Mouse (Mus musculus): ENCODE measurements around the gene Tmem164. TPM values are rescaled to one million over a fixed set of nuclear protein-coding genes. Genes with fewer than 3 reads are reported as not detected.

Gene Tmem164
- total and polyA plus RNA-seq, 3 experiments: 14.3 to 27.2 (median 16.3) TPM

DNA sequence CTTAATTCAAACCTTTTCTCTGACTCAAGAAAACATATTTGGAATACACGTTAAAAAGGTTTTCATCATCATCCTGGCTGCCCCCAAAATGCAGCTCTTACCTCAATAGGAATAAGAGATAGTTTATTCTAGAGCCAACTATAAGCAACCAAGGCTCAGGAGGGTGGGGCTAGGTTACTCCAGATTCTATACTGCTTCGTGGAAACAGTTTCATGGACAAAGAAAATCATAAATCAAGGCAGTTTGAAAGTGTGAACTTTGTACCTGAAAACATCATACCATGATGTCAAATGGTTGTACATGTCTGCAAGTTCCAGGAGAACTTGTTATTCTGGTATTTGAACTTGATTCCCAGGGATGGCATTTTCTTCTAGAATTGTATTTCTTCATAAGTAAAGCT is 48.3 kb downstream of the Tmem164 start:
- no peaks in the 10 kb centered on the region for H3K36me3 ChIP-seq (ENCODE audit: control insufficient read depth, insufficient read depth, low read length)
- H3K9ac ChIP-seq (ENCODE audit: low read depth, low read length): no peak overlapping the region
- intact Hi-C loops (cut with DNase I): no loop called here
- H3K79me2 ChIP-seq (replicated peaks; ENCODE audit: control insufficient read depth, insufficient read depth, low read length): no peaks in the 10 kb centered on the region
- H3K4me1 ChIP-seq (ENCODE audit: control insufficient read depth, insufficient read depth, low read length): no peaks in the 10 kb centered on the region
- no peak for DNase-seq
- no peak for TF ChIP-seq EP300 (IDR thresholded peaks at IDR 0.05; ENCODE audit: insufficient read depth, low read depth, low read length)
- H3K27me3 ChIP-seq (ENCODE audit: control insufficient read depth, insufficient read depth, low read length): no peaks in the 10 kb centered on the region
- WGBS: 62% methylated on average over 2 of the region's 2 CpGs
- H3K27ac ChIP-seq: no peak overlapping the region
- H3K4me3 ChIP-seq: no peak overlapping the region

DNA sequence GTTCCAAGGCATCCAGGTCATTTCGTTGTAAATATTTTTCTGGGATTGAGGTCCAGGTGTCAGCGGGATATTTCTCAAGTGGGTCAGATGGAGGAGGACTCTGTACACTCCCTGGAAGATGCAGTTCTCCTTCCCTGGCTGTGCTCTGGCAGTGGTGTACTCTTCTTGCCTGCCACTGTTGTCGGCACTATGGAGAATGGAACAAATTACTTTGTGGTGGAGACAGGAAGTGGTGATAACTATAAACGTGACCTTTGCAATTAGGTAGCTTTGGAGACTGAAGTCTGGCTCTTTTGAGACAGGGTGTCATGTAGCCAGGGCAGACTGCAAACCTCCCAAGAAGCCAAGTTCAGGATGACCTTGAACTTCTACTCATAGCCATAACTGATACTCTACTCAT is 55.9 kb downstream of the Tmem164 start:
- no peaks in the 10 kb centered on the region for H3K79me2 ChIP-seq (replicated peaks; ENCODE audit: control insufficient read depth, insufficient read depth, low read length)
- intact Hi-C loops (cut with DNase I): no loop called here

GRCm38 (mm10) chrX:142737719-142738118 is 56.5 kb downstream of the Tmem164 start:
- H3K9ac ChIP-seq (ENCODE audit: low read depth, low read length): no peak overlapping the region
- intact Hi-C loops (cut with DNase I): no loop called here
- TF ChIP-seq POLR2A (IDR thresholded peaks at IDR 0.05; ENCODE audit: insufficient read depth, low read depth, low read length): no peak
- TF ChIP-seq EP300 (IDR thresholded peaks at IDR 0.05; ENCODE audit: insufficient read depth, low read depth, low read length): no peak
- no peak for TF ChIP-seq CTCF (IDR thresholded peaks at IDR 0.05)
- no peaks in the 10 kb centered on the region for H3K36me3 ChIP-seq (ENCODE audit: control insufficient read depth, insufficient read depth, low read length)
- no peak overlapping the region for H3K27ac ChIP-seq
- H3K79me2 ChIP-seq (replicated peaks; ENCODE audit: control insufficient read depth, insufficient read depth, low read length): no peaks in the 10 kb centered on the region
- WGBS: 44% methylated on average over 6 of the region's 6 CpGs
- H3K4me1 ChIP-seq (ENCODE audit: control insufficient read depth, insufficient read depth, low read length): peaks cover 1% of the 10 kb centered on the region
- no peak overlapping the region for H3K4me3 ChIP-seq
- DNase-seq: peak; percentile 31 to 46
- H3K27me3 ChIP-seq (ENCODE audit: control insufficient read depth, insufficient read depth, low read length): no peaks in the 10 kb centered on the region

More for the DNA sequence above, 55.9 kb downstream of the Tmem164 start:
- Histone ChIP-seq H3K27ac (no peak overlapping the region), H3K4me1 (ENCODE audit: control insufficient read depth, insufficient read depth, low read length) (peaks cover 1% of the 10 kb centered on the region), H3K36me3 (ENCODE audit: control insufficient read depth, insufficient read depth, low read length) (no peaks in the 10 kb centered on the region), H3K9ac (ENCODE audit: low read depth, low read length) (no peak overlapping the region), H3K27me3 (ENCODE audit: control insufficient read depth, insufficient read depth, low read length) (no peaks in the 10 kb centered on the region), H3K4me3 (no peak overlapping the region)
- TF ChIP-seq CTCF (IDR thresholded peaks at IDR 0.05): no peak
- no peak for TF ChIP-seq EP300 (IDR thresholded peaks at IDR 0.05; ENCODE audit: insufficient read depth, low read depth, low read length)
- TF ChIP-seq POLR2A (IDR thresholded peaks at IDR 0.05; ENCODE audit: insufficient read depth, low read depth, low read length): no peak
- DNase-seq: no peak
- 45% methylated on average over 4 of the region's 4 CpGs for WGBS

DNA sequence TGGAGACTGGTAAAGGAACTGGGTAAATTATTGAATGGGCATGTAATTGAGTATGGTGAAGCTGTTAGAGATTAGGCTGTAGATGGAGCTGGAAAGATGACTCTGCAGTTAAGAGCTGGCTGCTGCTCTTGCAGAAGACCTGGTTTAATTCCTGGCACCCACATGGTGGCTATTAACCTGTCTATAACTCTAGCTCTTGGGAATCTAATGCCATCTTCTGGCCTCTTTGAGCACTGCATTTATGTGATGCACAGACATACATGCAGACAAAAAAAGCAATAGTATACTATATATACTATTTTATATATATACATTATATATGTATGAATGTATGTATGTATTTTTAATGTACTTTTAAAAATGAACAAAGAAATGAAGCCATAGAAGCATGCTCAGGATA is 66.2 kb downstream of the Tmem164 start:
- no peaks in the 10 kb centered on the region for H3K79me2 ChIP-seq (replicated peaks; ENCODE audit: control insufficient read depth, insufficient read depth, low read length)
- intact Hi-C loops (cut with DNase I): no loop called here
- H3K4me1 ChIP-seq (ENCODE audit: control insufficient read depth, insufficient read depth, low read length): no peaks in the 10 kb centered on the region
- no peak for DNase-seq
- no peak overlapping the region for H3K27ac ChIP-seq
- no peak overlapping the region for H3K4me3 ChIP-seq
- no peak overlapping the region for H3K9ac ChIP-seq (ENCODE audit: low read depth, low read length)
- TF ChIP-seq CTCF (IDR thresholded peaks at IDR 0.05): peak; percentile 40
- no peak for TF ChIP-seq EP300 (IDR thresholded peaks at IDR 0.05; ENCODE audit: insufficient read depth, low read depth, low read length)
- no peak for TF ChIP-seq POLR2A (IDR thresholded peaks at IDR 0.05; ENCODE audit: insufficient read depth, low read depth, low read length)
- H3K36me3 ChIP-seq (ENCODE audit: control insufficient read depth, insufficient read depth, low read length): no peaks in the 10 kb centered on the region
- H3K27me3 ChIP-seq (ENCODE audit: control insufficient read depth, insufficient read depth, low read length): no peaks in the 10 kb centered on the region

DNA sequence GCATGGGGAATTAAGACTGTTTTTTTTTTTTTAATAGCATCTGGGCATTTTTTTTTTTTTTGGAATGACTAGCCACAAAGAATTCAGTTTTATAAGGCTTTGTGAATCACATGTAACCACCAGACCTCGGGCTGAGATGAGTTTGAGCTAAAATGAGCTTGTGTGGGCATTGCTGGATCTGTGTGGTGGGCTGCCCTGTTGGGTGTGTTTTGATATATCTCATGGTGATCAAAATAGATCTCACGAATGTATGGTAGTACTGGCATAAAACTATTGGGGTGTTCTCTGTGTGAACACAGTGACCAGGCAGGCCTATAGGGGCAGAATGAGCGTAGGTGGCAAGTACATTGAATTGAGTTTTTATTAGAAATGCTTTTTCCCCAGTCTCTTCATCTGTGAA is 67.4 kb downstream of the Tmem164 start:
- H3K4me1 ChIP-seq (ENCODE audit: control insufficient read depth, insufficient read depth, low read length): no peaks in the 10 kb centered on the region
- intact Hi-C loops (cut with DNase I): no loop called here
- no peak overlapping the region for H3K27ac ChIP-seq
- no peak overlapping the region for H3K9ac ChIP-seq (ENCODE audit: low read depth, low read length)
- H3K4me3 ChIP-seq: no peak overlapping the region
- no peak for TF ChIP-seq CTCF (IDR thresholded peaks at IDR 0.05)
- TF ChIP-seq EP300 (IDR thresholded peaks at IDR 0.05; ENCODE audit: insufficient read depth, low read depth, low read length): no peak
- TF ChIP-seq POLR2A (IDR thresholded peaks at IDR 0.05; ENCODE audit: insufficient read depth, low read depth, low read length): no peak
- no peaks in the 10 kb centered on the region for H3K27me3 ChIP-seq (ENCODE audit: control insufficient read depth, insufficient read depth, low read length)
- no peaks in the 10 kb centered on the region for H3K79me2 ChIP-seq (replicated peaks; ENCODE audit: control insufficient read depth, insufficient read depth, low read length)
- DNase-seq: no peak
- no peaks in the 10 kb centered on the region for H3K36me3 ChIP-seq (ENCODE audit: control insufficient read depth, insufficient read depth, low read length)
- WGBS: 66% methylated on average over 3 of the region's 3 CpGs

DNA sequence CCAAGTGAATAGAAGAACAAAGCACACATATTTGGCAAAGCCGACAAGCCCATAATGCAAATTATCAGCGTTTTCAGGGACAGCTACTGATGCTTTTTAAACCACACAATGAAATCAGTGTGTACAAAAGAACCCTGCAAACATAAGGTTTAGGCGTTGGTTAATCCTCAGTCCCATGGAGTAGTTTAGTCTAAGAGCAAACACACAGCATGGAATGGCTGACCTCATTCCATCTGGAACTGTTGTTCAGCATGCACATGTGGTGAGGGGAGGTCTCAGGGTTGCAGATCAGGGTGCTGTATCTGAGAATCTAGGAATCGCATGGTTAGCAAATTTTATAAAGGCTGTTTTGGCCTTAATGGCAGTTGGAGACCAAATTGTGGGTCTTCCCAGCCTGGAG is 69.6 kb downstream of the Tmem164 start:
- Histone ChIP-seq H3K27me3 (ENCODE audit: control insufficient read depth, insufficient read depth, low read length) (no peaks in the 10 kb centered on the region), H3K27ac (no peak overlapping the region), H3K79me2 (replicated peaks; ENCODE audit: control insufficient read depth, insufficient read depth, low read length) (no peaks in the 10 kb centered on the region), H3K9ac (ENCODE audit: low read depth, low read length) (no peak overlapping the region), H3K36me3 (ENCODE audit: control insufficient read depth, insufficient read depth, low read length) (no peaks in the 10 kb centered on the region), H3K4me1 (ENCODE audit: control insufficient read depth, insufficient read depth, low read length) (no peaks in the 10 kb centered on the region), H3K4me3 (no peak overlapping the region)
- intact Hi-C loops (cut with DNase I): no loop called here
- WGBS: 70% methylated on average over 4 of the region's 4 CpGs
- TF ChIP-seq POLR2A (IDR thresholded peaks at IDR 0.05; ENCODE audit: insufficient read depth, low read depth, low read length) (no peak), EP300 (IDR thresholded peaks at IDR 0.05; ENCODE audit: insufficient read depth, low read depth, low read length) (no peak)
- DNase-seq: no peak
